Mouse (Mus musculus): Measurements from ENCODE around the gene Rtbdn.
A peak's percentile ranks its signal among the peaks of the same experiment; 100 is the strongest.

The Rtbdn gene

GRCm38 (mm10) chr8:84981644-84982498 is 35.1 kb downstream of the Rtbdn start:
- DNase-seq = no peak

- DNase-seq = no peak
These were observed 35.8 kb downstream of the Rtbdn start for GRCm38 (mm10) chr8:84982499-84983011.

- DNase-seq = no peak
These were observed 37.7 kb downstream of the Rtbdn start for GRCm38 (mm10) chr8:84984294-84985048.

- DNase-seq = no peak
These were observed 38.4 kb downstream of the Rtbdn start for GRCm38 (mm10) chr8:84985049-84985683.

- peak; percentile 85 to 90 for DNase-seq
These were observed 39.0 kb downstream of the Rtbdn start for GRCm38 (mm10) chr8:84985684-84986378.

- no peak for DNase-seq
These were observed 39.7 kb downstream of the Rtbdn start for GRCm38 (mm10) chr8:84986379-84986945.

- no peak for DNase-seq
These were observed 40.6 kb downstream of the Rtbdn start for GRCm38 (mm10) chr8:84987388-84987787.

GRCm38 (mm10) chr8:84987903-84988302 is 41.1 kb downstream of the Rtbdn start:
- no peak for DNase-seq

GRCm38 (mm10) chr8:84989311-84989731 is 42.5 kb downstream of the Rtbdn start:
- DNase-seq = peak in 1 of 2 experiments; percentile 30

- DNase-seq = peak; percentile 76 to 88
These were observed 43.0 kb downstream of the Rtbdn start for GRCm38 (mm10) chr8:84989810-84990209.

GRCm38 (mm10) chr8:84990349-84990748 is 43.6 kb downstream of the Rtbdn start, which contains the start of gene Hook2:
Hook2 (plus strand) TSS chr8:84990603.
- DNase-seq = peak; percentile 92 to 96

- peak in 1 of 2 experiments; percentile 69 for DNase-seq
These were observed 44.0 kb downstream of the Rtbdn start for GRCm38 (mm10) chr8:84990836-84991235.

GRCm38 (mm10) chr8:84994375-84994774 is 47.6 kb downstream of the Rtbdn start:
- no peak for DNase-seq

- no peak for DNase-seq
These were observed 48.9 kb downstream of the Rtbdn start for GRCm38 (mm10) chr8:84995680-84996079.

GRCm38 (mm10) chr8:84996978-84997377 is 50.2 kb downstream of the Rtbdn start:
- DNase-seq = no peak

GRCm38 (mm10) chr8:84997649-84998295 is 51.0 kb downstream of the Rtbdn start:
- DNase-seq = peak; percentile 84 to 86
